ENCODE assay signal across 9 mouse cellular contexts in the genomic region with DNA sequence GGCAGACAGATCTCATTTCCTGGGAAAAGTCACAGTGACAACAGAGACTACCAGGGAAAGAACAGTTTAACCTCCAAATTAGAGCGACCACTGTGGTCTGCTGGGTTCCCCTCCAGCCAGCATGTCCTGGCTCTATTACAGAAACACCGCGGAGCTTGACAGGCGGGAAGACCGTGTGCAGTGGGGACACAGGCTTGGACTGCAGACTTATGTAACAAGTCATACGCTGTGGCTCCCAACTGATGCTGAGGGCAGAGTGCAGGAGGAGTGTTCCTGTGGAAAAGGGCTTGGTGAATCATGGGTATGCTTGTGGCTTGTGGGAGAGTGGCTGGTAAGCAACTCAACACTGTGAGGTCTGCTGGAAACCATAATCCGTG.
A peak's percentile ranks its signal among the peaks of the same experiment; 100 is the strongest.
DNase-seq lines count a peak whose midpoint lies in the region; TF ChIP-seq lines count a peak whose summit lies in the region.
"Had no signal": no experiment of that assay in that cellular context is flagged by ENCODE, and none has a peak within 500 bp of the region (broad histone marks: within the 10 kb centered on the region; RNA-seq: fewer than 3 reads in every experiment).

No protein-coding gene starts in this region.

- intact Hi-C loops in gastrocnemius, adult 2 months (cut with DNase I) = no loop called here
- intact Hi-C loops in heart, postnatal 25 days (cut with DNase I) = no loop called here

- H3K4me3 ChIP-seq in gastrocnemius, adult 2 months = peak overlapping the region; percentile 8; the same call in 1 of the 2 replicates
- H3K4me3 ChIP-seq: neural tube, embryonic 12.5 days had no signal

- TF ChIP-seq CTCF in gastrocnemius, adult 2 months (IDR thresholded peaks at IDR 0.05) = no peak

- H3K27ac ChIP-seq in gastrocnemius, adult 2 months = no peak overlapping the region
- H3K27ac ChIP-seq: neural tube, embryonic 12.5 days had no signal

- DNase-seq in gastrocnemius, adult 2 months = no peak
- no peak for DNase-seq in gastrocnemius, postnatal 4 days (ENCODE audit: low spot score in 2 of 2)
- peak; percentile 43 for DNase-seq in cerebellum, adult 11 months
- peak; percentile 22 for DNase-seq in heart, postnatal 25 days (ENCODE audit: low spot score)
- DNase-seq in kidney, postnatal 4 days = peak; percentile 16 to 27
- no peak for DNase-seq in adipocyte (ENCODE audit: low spot score)
- DNase-seq in embryo, embryonic 10 days (ENCODE audit: low spot score) = no peak
- DNase-seq in thymus, postnatal 14 days = no peak

Comparison
In these comparisons a context has a peak if more than half of its experiments do, and no peak if none do; other contexts are left out.
1. DNase-seq: peak in cerebellum, adult 11 months (single experiment), heart, postnatal 25 days (single experiment) and kidney, postnatal 4 days (2 of 2); none in gastrocnemius, adult 2 months (single experiment), gastrocnemius, postnatal 4 days (0 of 2), adipocyte (single experiment), embryo, embryonic 10 days (single experiment) and thymus, postnatal 14 days (single experiment).